Mouse (Mus musculus) brain, embryonic 14.5 days (tissue): ENCODE measurements around the gene Fnbp1l.

Source experiments
- CTCF ChIP-seq: fragments of 200-500 bp; IDR thresholded peaks from 2 replicates; pipeline ENCODE4 v1.5.1; 2012; ENCODE audit warnings: inconsistent platforms, mild to moderate bottlenecking, moderate library complexity, borderline replicate concordance; ENCODE audit not compliant: insufficient read depth, insufficient read length; ENCODE audit errors: extremely low read depth
- POLR2A ChIP-seq: fragments of 200-500 bp; IDR thresholded peaks from 2 replicates; pipeline ENCODE4 v1.6.1; 2012; ENCODE audit warnings: mild to moderate bottlenecking, inconsistent platforms, borderline replicate concordance; ENCODE audit not compliant: poor library complexity, insufficient read depth, insufficient read length, severe bottlenecking; ENCODE audit errors: extremely low read depth

- TF ChIP-seq POLR2A (no peak), CTCF (no peak)
These were observed 99.2 kb downstream of the Fnbp1l start for GRCm38 (mm10) chr3:122520365-122520764.
